Mouse (Mus musculus) hindbrain, embryonic 14.5 days (tissue): ENCODE data around the gene Tomm40l. TPM values are rescaled to one million over a fixed set of nuclear protein-coding genes. Genes with fewer than 3 reads are reported as not detected.

Experiments
- ATAC-seq: fragments of 200-750 bp; cut with Nextera tagmentation; 2 replicates; pipeline ENCODE4 v1.8.0; 2017; ENCODE audit warnings: moderate number of reproducible peaks, mild to moderate bottlenecking, moderate TSS enrichment, moderate library complexity; ENCODE audit not compliant: low FRiP score
- DNase-seq: peaks from one replicate; pipeline ENCODE4 v3.0.0-alpha.2; 2015; ENCODE audit warnings: low spot score
- H3K27ac ChIP-seq: fragments of 300-500 bp; sonication (generic); 2 replicates; pipeline ENCODE4 v1.5.1; 2014; ENCODE audit warnings: mild to moderate bottlenecking, moderate library complexity
- H3K27me3 ChIP-seq: fragments of 300-500 bp; sonication (generic); 2 replicates; pipeline ENCODE4 v1.6.1; 2014; ENCODE audit warnings: mild to moderate bottlenecking, low read length, mixed read lengths; ENCODE audit not compliant: control insufficient read depth, insufficient read depth
- H3K36me3 ChIP-seq: fragments of 300-500 bp; sonication (generic); replicated peaks from 2 replicates; pipeline ENCODE4 v1.6.1; 2014; ENCODE audit not compliant: control insufficient read depth, insufficient read depth
- H3K4me1 ChIP-seq: fragments of 300-500 bp; sonication (generic); replicated peaks from 2 replicates; pipeline ENCODE4 v1.6.1; 2014; ENCODE audit warnings: antibody characterized with exemption, low read length, mixed read lengths; ENCODE audit not compliant: control insufficient read depth, insufficient read depth
- H3K4me2 ChIP-seq: fragments of 300-500 bp; sonication (generic); replicated peaks from 2 replicates; pipeline ENCODE4 v1.6.1; 2014; ENCODE audit warnings: mild to moderate bottlenecking, moderate library complexity
- H3K4me3 ChIP-seq: fragments of 300-500 bp; sonication (generic); replicated peaks from 2 replicates; pipeline ENCODE4 v1.5.1; 2014; ENCODE audit warnings: mild to moderate bottlenecking, low read length
- H3K9ac ChIP-seq: fragments of 300-500 bp; sonication (generic); 2 replicates; pipeline ENCODE4 v1.6.1; 2014
- H3K9me3 ChIP-seq: fragments of 300-500 bp; sonication (generic); 2 replicates; pipeline ENCODE4 v1.6.1; 2016; ENCODE audit warnings: low read length; ENCODE audit not compliant: control insufficient read depth
- WGBS: fragments of 180-500 bp; shearing (Covaris S2); extraction: QIAGEN DNeasy Blood & Tissue Kit; methylation state at CpG from one replicate; pipeline ENCODE4 v1.1.7; 2014; 5-methylcytosine and 5-hydroxymethylcytosine counted together
- polyA plus RNA-seq: library from polyadenylated mRNA; unstranded; fragments of >200 nt; fragmentation: Nextera tagmentation; extraction: Ambion mirVana; gene quantifications from 2 replicates; pipeline ENCODE4 v1.2.1, GENCODE M21; 2014

Gene Tomm40l
- polyA plus RNA-seq, 1 experiment from 2014 or later = 41.2 TPM

DNA sequence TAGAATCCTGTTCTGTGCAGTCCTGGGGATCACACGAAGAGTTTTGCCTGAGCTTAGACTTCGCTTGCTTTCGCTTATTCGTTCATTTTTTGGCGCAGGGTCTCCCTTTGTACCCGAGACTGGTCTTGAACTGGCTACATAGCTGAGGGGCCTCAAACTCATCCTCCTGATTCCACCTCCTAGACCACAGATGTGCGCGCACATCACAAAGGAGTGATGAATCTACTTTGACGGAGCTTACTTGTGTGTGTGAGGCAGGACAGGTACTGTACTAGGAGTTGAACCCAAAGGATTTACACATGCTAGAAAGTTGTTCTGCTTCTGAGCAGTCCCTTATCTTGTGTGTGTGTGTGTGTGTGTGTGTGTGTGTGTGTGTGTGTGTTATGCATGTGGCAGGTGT is 31.5 kb downstream of the Tomm40l start:
- no peak overlapping the region for H3K27ac ChIP-seq
- WGBS = 95% methylated on average over 9 of the region's 9 CpGs
- H3K4me3 ChIP-seq = no peak overlapping the region
- no peaks in the 10 kb centered on the region for H3K9me3 ChIP-seq
- ATAC-seq (no peak), DNase-seq (no peak)
- H3K9ac ChIP-seq = no peak overlapping the region
- peaks cover 36% of the 10 kb centered on the region for H3K4me1 ChIP-seq
- peaks cover 19% of the 10 kb centered on the region for H3K27me3 ChIP-seq
- no peak overlapping the region for H3K4me2 ChIP-seq
- H3K36me3 ChIP-seq = no peaks in the 10 kb centered on the region

DNA sequence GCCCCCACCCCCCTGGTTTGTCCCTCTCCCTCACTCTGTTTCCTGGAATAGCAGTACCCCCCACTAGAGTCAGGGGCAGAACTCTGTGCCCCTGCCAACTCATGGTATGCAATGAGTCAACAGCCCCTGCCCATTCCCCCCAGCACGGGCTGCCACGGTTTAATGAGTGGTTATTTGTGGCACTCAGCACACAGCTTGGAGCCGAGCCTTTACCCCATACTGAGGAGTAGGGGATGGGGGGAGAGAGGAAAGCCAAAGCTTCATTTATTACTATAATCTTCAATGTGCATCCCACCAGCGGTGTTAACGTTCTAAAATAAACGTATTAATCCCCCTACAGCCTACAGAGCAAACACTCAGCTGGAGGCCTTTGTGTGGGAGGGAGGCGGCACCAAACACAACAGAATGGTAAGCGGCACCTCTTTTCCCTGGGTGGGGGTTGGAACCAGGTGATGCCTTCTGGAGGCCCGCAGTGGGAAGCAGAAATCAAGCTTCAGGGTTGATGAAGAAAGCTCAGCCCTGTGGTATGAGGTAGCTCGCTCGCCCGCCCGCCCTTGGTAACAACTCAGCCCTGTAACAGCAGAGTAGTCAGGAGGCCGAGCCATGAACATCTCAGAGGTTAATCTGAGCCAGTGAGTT is 32.7 kb downstream of the Tomm40l start:
- H3K36me3 ChIP-seq = no peaks in the 10 kb centered on the region

DNA sequence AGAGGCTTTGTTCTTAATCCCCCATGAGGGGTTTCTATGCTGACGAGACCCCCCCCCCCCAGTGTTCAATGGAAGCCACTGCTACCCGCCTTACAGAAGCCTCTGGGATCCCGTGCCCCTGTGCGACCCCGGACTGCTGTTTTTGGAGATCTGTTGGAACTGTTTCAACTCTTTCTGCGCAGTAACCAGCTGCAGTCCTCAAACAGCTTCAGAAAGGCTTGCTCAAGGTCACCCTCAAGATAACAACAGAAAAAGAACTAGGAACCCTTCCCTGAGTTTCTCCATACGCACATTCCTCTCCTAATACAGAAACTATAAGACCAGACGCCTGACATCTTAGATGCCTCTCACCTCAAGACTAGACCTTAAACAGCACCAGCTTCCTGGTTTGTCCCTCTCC is 33.3 kb downstream of the Tomm40l start:
- H3K4me2 ChIP-seq = 0 out of 2 replicates have a peak overlapping the region, but pooled peaks have one; percentile 15
- peak overlapping the region; percentile 32; the same call in 1 of the 2 replicates for H3K27ac ChIP-seq
- no peaks in the 10 kb centered on the region for H3K9me3 ChIP-seq
- H3K4me3 ChIP-seq = no peak overlapping the region
- H3K9ac ChIP-seq = no peak overlapping the region
- 9% methylated on average over 8 of the region's 8 CpGs for WGBS
- H3K4me1 ChIP-seq = peaks cover 32% of the 10 kb centered on the region
- DNase-seq (no peak), ATAC-seq (no peak)
- H3K36me3 ChIP-seq = no peaks in the 10 kb centered on the region
- H3K27me3 ChIP-seq = peaks cover 9% of the 10 kb centered on the region; the same call in 1 of the 2 replicates

More for the DNA sequence above, 32.7 kb downstream of the Tomm40l start:
- H3K9ac ChIP-seq = no peak overlapping the region; the same call in 1 of the 2 replicates
- 27% methylated on average over 14 of the region's 14 CpGs for WGBS
- no peaks in the 10 kb centered on the region for H3K9me3 ChIP-seq
- peak overlapping the region; percentile 32; the same call in 1 of the 2 replicates for H3K27ac ChIP-seq
- H3K4me2 ChIP-seq = 0 out of 2 replicates have a peak overlapping the region, but pooled peaks have one; percentile 15
- ATAC-seq (peak; percentile 54; the same call in 1 of the 2 replicates), DNase-seq (no peak)
- peaks cover 15% of the 10 kb centered on the region for H3K27me3 ChIP-seq
- peaks cover 32% of the 10 kb centered on the region for H3K4me1 ChIP-seq
- no peak overlapping the region for H3K4me3 ChIP-seq

DNA sequence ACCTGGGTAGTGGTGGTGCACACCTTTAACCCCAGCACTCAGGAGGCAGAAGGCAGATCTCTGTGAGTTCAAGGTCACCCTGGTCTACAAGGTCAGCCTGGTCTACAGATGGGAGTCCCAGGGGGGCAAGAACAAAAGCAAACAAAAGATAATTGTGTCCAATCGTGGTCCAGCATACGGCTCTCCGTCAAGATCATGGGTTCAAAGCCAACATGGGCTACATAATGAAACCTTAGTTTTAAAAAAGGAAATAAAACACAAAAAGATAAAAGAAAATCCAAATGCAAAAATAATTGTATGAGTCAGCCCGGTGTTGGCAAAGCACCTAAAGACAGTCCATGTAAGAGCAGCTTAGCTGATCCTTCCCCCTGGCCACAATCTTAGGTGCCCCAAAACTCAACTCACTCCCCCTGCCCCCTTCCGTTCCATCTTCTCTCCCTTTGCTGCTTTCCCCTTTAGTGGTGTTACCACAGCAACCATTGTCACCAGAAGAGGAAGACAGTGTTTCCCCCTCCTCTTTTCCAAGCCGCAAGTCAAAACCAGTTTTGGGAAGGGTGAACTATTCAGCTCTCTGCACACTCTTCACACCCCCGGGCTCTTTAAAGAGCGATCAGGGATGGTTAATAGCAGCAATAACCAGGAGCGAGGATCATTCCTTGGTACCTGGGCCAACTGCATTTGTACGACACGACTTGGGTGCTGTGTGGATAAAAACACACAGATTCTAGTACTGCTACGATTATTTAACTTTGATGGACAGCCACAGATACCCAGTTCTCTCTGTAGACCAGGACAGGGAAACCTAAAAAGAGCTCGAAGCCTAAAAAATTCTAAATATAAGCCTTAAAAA is 34.2 kb downstream of the Tomm40l start:
- no peaks in the 10 kb centered on the region for H3K36me3 ChIP-seq
- WGBS = 18% methylated on average over 13 of the region's 13 CpGs
- peak overlapping the region; percentile 19; the same call in 1 of the 2 replicates for H3K4me2 ChIP-seq
- peaks cover 24% of the 10 kb centered on the region for H3K4me1 ChIP-seq
- no peak for ATAC-seq
- DNase-seq = no peak
- no peak overlapping the region for H3K4me3 ChIP-seq
- H3K27ac ChIP-seq = 0 out of 2 replicates have a peak overlapping the region, but pooled peaks have one; percentile 48
- peaks cover 8% of the 10 kb centered on the region; the same call in 1 of the 2 replicates for H3K27me3 ChIP-seq
- no peak overlapping the region for H3K9ac ChIP-seq
- no peaks in the 10 kb centered on the region for H3K9me3 ChIP-seq

DNA sequence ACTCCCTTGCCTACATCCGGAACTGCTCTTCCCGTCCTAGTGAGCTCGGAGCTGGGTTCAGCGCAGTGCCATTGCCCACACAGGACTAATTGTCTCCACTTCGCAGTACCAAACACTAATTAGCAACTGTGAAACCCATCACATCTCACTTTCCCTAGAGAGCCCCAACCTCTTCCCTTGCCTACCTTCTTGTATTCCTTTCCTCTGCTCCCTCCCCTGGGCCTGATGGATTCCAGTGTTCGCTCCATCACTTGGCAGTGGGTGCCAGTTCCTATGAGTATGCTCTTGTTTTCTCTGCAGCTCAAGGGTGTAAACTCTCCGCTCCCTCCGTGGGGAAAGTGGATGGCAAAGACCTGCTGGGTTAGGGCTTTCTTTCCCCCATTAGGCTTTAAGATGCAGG is 36.7 kb downstream of the Tomm40l start:
- Histone ChIP-seq H3K36me3 (no peaks in the 10 kb centered on the region), H3K27ac (no peak overlapping the region), H3K9me3 (no peaks in the 10 kb centered on the region), H3K9ac (no peak overlapping the region), H3K4me2 (no peak overlapping the region), H3K4me1 (peaks cover 19% of the 10 kb centered on the region), H3K4me3 (no peak overlapping the region), H3K27me3 (no peaks in the 10 kb centered on the region)
- 67% methylated on average over 8 of the region's 8 CpGs for WGBS
- DNase-seq = no peak
- ATAC-seq = no peak

DNA sequence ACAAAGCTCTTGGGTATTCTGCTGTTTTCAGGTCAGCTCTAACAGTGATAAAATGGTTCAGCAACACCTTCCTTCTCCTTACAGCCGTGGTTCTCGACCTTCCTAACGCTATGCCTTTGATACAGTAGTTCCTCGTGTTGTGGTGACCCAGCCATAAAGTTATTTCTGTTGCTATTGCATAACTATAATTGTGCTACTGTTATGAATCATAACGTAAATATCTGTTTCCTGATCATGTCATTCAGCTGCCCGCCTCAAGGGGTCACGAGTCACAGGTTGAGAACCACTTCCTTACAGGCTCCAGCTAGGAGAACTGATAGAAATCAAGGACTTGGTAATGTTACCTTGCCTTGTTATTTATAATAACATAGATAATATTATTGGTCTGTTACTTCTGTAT is 38.0 kb downstream of the Tomm40l start:
- Histone ChIP-seq H3K27ac (no peak overlapping the region), H3K9me3 (no peaks in the 10 kb centered on the region), H3K4me2 (no peak overlapping the region), H3K9ac (no peak overlapping the region), H3K36me3 (no peaks in the 10 kb centered on the region), H3K4me3 (no peak overlapping the region), H3K27me3 (no peaks in the 10 kb centered on the region), H3K4me1 (peaks cover 13% of the 10 kb centered on the region)
- DNase-seq = no peak
- WGBS = 91% methylated on average over 7 of the region's 7 CpGs
- ATAC-seq = no peak

DNA sequence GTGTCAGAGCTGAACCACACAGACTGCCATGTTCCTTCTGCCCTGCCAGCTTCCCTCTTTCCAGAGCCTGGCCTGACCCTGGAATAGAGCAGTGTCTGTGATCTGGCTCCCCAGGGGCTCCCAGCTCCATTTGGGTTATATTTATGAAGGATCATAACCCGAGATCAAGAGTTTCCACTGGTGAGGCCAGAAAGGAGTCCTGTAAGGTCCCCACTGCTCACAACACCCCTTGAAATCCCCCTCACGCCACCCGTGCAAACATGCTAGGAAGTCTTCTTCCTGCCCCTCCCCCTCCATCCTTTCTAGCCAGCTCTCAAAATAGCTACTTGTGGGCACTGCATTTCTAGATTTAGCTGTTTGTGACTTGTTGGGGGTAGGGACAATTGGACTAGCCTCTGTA is 38.7 kb downstream of the Tomm40l start:
- DNase-seq (no peak), ATAC-seq (no peak)
- Histone ChIP-seq H3K27ac (no peak overlapping the region), H3K27me3 (no peaks in the 10 kb centered on the region), H3K4me3 (no peak overlapping the region), H3K4me2 (no peak overlapping the region), H3K9ac (no peak overlapping the region), H3K36me3 (no peaks in the 10 kb centered on the region), H3K4me1 (peaks cover 7% of the 10 kb centered on the region; the same call in 1 of the 2 replicates), H3K9me3 (no peaks in the 10 kb centered on the region)
- 80% methylated on average over 3 of the region's 3 CpGs for WGBS

DNA sequence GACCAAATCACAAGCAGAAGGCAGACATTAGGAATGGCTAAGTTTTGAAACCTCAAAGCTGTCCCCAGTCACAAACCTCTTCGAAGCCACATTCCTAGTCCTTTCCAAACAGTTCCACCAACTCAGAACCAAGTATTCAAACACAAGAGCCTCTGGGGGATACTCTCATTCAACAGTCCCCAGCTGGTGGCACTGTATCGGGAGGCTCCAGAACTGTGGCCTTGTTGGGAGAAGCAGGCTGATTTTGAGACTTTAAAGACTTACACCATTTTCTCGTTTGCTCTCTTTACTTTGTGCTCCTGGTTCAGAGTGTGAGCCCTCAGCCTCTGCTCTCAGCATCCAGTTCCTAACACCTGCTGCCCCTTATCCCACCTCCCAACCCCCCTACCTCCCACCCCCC is 39.3 kb downstream of the Tomm40l start:
- Histone ChIP-seq H3K4me1 (0 out of 2 replicates have a peak, but pooled peaks cover under 1% of the 10 kb centered on the region), H3K27ac (no peak overlapping the region), H3K27me3 (no peaks in the 10 kb centered on the region), H3K4me2 (no peak overlapping the region), H3K9ac (no peak overlapping the region), H3K9me3 (no peaks in the 10 kb centered on the region), H3K4me3 (no peak overlapping the region), H3K36me3 (no peaks in the 10 kb centered on the region)
- ATAC-seq (no peak), DNase-seq (no peak)
- 76% methylated on average over 3 of the region's 3 CpGs for WGBS

DNA sequence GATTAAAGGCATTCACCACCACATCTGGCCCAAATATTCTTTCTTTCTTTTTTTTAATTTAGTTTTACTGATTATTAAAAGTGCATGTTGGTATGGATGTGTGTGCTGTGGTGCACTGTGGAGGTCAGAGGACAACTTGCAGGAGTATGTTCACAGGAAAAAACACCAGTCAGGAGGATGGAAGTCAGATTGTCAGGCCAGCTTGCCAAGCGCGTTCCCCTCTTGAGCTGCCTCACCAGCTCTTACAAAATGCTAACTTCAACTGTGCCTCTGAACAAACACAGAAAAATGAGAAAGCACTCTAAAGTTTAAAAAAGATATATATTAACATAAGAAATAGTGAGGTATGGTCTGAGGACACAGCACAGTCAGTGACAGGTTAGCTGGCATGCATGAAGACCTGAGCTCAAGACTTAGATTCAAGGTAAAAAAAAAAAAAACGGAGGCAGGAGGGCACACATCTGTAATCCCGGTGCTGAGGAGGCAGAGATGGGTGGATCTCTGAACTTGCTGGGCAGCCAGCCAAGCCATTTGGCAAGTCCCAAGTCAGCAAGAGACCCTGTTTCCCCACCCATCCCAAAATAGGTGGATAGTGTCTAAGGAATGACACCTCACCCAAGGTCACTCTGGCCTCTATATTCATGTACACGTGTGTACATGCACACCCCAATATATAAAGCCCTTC is 42.7 kb downstream of the Tomm40l start:
- WGBS = 86% methylated on average over 5 of the region's 5 CpGs
- Histone ChIP-seq H3K4me1 (no peaks in the 10 kb centered on the region), H3K36me3 (no peaks in the 10 kb centered on the region), H3K27me3 (no peaks in the 10 kb centered on the region), H3K9me3 (no peaks in the 10 kb centered on the region), H3K9ac (no peak overlapping the region), H3K4me3 (no peak overlapping the region), H3K27ac (no peak overlapping the region), H3K4me2 (no peak overlapping the region)
- ATAC-seq = no peak
- DNase-seq = no peak
